Mouse (Mus musculus): Measurements from ENCODE around the gene Rassf7. TPM values are rescaled to one million over a fixed set of nuclear protein-coding genes. Genes with fewer than 3 reads are reported as not detected.

Rassf7 gene
- polyA plus RNA-seq, 1 experiment from 2014 or later, result 48.3 TPM

DNA sequence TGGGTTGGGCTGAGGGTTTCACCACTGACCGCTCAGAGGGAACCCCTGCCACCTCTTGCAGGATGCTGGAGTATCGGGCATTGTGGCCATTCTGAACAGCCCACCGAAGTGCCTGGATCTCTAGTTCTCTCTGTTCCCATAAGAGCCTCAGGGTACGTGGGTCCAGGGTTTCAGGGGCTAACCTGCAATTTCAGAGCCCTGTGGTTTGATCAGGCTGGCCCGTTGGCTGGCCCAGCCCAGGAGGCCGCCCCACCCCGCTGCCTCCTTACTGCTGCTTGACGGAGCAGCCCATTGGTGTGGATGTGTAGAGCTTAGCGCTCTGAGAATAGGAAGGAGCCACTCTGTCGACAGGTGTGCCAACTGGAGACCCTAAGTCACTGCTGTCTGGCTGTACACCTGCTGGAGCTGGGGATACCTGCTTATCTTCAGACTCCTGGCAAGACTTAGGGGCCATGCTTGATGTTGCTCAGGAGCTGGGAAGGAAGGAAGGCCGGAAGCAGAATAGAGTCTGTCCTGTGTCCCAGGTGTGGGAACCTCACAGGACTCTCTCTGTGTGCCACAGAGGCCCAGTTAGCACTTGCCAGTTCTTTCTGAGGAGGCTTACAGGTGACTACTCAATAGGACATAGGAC is 1.9 kb upstream of the Rassf7 start, which contains the start of gene Lmntd2:
TSS of gene Lmntd2 (minus strand) at position 476 of the 631 bp plus-strand sequence.
- in situ Hi-C loops (cut with MboI; ENCODE audit: low pct_unique_long_range_greater_than_20kb), result no loop called here
- POLR2A ChIA-PET, result no interaction called here
- CTCF ChIA-PET, result no interaction called here
- H3K27me3 ChIP-seq, result no peaks in the 10 kb centered on the region
- no peak for ATAC-seq
- no peak for DNase-seq (ENCODE audit: low read depth, low spot score)
- TF ChIP-seq CTCF (IDR thresholded peaks at IDR 0.05), result no peak

DNA sequence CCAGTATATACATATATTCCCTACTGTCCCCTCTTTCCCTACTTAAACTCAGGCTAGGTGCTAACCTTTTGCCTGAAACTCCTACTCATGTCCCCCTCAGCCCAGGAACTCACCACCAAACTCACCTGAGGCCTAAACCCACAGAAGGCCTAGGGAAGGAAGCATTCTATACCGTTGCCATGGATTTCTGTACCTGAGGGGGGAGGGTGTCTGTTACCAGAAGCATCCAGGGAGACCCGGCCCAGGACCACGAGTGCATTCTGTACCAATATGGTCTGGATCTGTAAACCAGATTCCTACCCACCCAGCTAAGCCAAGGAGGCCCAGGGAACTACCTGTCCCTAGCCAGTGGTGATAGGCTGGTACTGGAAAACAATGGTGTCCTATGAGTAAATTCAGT is 1.4 kb upstream of the Rassf7 start:
- in situ Hi-C loops (cut with MboI; ENCODE audit: low pct_unique_long_range_greater_than_20kb), result no loop called here
- no peak for TF ChIP-seq CTCF (IDR thresholded peaks at IDR 0.05)
- ChIA-PET CTCF (no interaction called here), POLR2A (no interaction called here)
- no peak for ATAC-seq
- no peaks in the 10 kb centered on the region for H3K27me3 ChIP-seq
- no peak for DNase-seq (ENCODE audit: low read depth, low spot score)

DNA sequence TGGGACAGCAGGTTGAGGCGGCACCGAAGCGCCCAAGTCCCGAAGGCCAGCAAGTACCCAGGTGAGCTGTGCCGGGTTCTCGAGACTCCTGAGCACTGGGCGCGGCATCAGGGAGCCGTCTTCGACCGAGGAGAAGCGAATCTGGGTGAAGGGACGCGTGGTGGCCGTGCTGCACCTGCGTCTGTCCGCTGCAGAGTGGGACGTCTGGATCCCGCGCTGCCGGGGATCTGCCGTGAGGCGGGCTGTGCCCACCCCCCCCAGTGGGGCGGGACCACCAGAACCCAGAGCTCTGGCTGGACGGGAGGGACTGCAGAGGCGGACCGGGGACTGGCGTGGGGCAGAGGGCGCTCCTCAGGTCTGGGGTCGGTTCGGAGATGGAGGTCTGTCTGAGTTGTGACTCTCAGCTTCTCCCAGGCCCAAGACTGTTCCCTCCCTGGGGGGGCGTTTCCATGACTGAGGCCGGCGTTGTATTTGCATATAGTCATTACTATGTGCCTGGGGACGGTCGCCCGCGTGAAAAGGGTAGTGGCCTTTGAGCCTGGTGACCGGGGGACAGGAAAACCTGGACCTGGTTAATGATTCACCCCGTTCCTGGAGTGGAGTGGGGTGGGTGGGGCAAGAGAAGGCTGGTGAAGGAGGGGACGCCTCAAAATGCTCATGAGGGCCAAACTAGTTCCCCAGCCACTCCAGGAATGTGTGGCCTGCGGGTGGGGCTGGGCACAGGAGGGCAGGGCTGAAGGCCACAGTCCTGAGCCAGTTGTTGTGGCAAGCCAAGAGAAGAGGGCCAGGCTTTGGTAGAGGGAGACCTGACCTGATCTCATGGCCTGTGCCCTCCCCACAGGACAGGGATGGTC is 447 bp downstream of the Rassf7 start:
- DNase-seq (ENCODE audit: low read depth, low spot score) (no peak), ATAC-seq (peak; percentile 71)
- TF ChIP-seq CTCF (IDR thresholded peaks at IDR 0.05), result no peak
- CTCF ChIA-PET, result interaction anchor here (2.4 kb wide), 1 partner anchor 16 kb away, joined by 8 read pairs; no protein-coding TSS in a partner anchor
- H3K27me3 ChIP-seq, result no peaks in the 10 kb centered on the region
- POLR2A ChIA-PET, result interaction anchor here (1.0 to 2.2 kb wide), 3 partner anchors 21 to 252 kb away, joined by 3 to 14 read pairs (median 3); partner anchors contain the start of genes Hras and Lrrc56
- in situ Hi-C loops (cut with MboI; ENCODE audit: low pct_unique_long_range_greater_than_20kb), result no loop called here

DNA sequence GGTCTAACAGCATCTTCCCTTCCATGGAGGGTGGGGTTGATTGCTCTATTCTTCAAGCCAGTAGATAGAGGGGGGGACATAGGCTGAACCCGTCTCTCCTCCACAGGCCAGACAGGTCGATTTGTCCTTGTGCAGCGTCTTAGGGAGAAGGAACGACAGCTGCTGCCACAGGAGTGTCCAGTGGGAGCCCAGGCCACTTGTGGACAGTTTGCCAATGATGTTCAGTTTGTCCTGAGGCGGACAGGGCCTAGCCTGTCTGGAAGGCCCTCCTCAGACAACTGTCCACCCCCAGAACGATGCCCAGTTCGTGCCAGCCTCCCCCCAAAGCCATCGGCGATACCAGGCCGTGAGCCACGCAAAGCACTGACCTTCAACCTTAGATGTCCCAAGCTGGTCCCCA is 1.2 kb downstream of the Rassf7 start:
- no peak for DNase-seq (ENCODE audit: low read depth, low spot score)
- ATAC-seq, result no peak
- CTCF ChIA-PET, result interaction anchor here (2.4 to 3.0 kb wide), 2 partner anchors 12 to 17 kb away, joined by 8 to 9 read pairs; partner anchors contain the start of gene Phrf1
- POLR2A ChIA-PET, result interaction anchor here (0.9 to 2.2 kb wide), 4 partner anchors 22 to 251 kb away, joined by 3 to 14 read pairs (median 4); partner anchors contain the start of genes Hras and Lrrc56
- no peak for TF ChIP-seq CTCF (IDR thresholded peaks at IDR 0.05)
- no peaks in the 10 kb centered on the region for H3K27me3 ChIP-seq
- in situ Hi-C loops (cut with MboI; ENCODE audit: low pct_unique_long_range_greater_than_20kb), result no loop called here

DNA sequence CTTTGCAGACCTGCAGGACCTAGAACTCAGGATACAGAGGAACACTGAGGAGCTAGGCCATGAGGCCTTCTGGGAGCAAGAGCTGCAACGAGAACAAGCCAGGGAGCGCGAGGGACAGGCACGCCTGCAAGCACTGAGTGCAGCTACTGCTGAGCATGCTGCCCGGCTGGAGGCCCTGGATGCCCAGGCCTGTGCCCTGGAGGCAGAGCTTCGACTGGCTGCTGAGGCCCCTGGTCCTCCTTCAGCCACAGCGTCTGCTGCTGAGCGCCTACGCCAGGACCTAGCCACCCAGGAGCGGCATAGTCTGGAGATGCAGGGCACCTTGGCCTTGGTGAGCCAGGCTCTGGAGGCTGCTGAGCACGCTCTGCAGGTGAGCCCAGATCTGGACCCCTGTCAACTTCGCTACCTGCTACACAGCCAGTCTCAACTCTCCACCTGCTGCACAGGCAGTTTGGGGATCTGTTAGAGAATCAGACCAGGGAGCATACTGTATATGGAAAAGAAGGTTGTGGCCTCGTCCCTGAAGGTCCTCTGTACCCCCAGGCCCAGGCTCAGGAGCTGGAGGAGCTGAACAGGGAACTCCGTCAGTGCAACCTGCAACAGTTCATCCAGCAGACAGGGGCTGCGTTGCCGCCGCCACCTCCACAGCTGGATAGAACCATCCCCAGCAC is 1.8 kb downstream of the Rassf7 start:
- in situ Hi-C loops (cut with MboI; ENCODE audit: low pct_unique_long_range_greater_than_20kb), result no loop called here
- no peak for TF ChIP-seq CTCF (IDR thresholded peaks at IDR 0.05)
- POLR2A ChIA-PET, result interaction anchor here (0.9 to 1.2 kb wide), 3 partner anchors 24 to 251 kb away, joined by 3 to 5 read pairs (median 3); partner anchors contain the start of genes Hras and Lrrc56
- DNase-seq (ENCODE audit: low read depth, low spot score) (no peak), ATAC-seq (no peak)
- no peaks in the 10 kb centered on the region for H3K27me3 ChIP-seq
- CTCF ChIA-PET, result interaction anchor here (2.4 to 3.0 kb wide), 2 partner anchors 11 to 18 kb away, joined by 8 to 9 read pairs; partner anchors contain the start of gene Phrf1

DNA sequence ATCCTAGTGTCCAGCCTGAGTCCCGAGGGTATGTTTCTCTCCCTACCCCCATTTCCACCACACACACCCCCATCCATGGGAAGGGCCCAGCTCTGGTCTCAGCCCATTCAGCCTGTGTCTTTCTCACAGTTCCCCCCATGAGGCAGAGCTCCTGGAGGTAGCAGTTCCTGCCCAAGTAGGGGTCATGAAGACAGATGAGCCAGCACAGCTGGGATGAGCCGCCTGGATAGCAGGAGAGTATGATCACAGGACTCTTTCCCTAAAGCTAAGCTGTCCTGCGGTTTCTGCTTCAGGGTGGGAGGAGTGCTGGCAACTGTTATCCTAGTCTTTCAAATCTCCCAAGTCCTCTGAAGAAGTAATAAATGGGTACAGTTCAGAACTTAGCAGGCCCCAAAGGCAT is 2.5 kb downstream of the Rassf7 start:
- no peak for DNase-seq (ENCODE audit: low read depth, low spot score)
- in situ Hi-C loops (cut with MboI; ENCODE audit: low pct_unique_long_range_greater_than_20kb), result no loop called here
- POLR2A ChIA-PET, result no interaction called here
- TF ChIP-seq CTCF (IDR thresholded peaks at IDR 0.05), result no peak
- H3K27me3 ChIP-seq, result no peaks in the 10 kb centered on the region
- no peak for ATAC-seq
- CTCF ChIA-PET, result interaction anchor here (3.0 kb wide), 1 partner anchor 11 kb away, joined by 9 read pairs; the partner anchor contains the start of gene Phrf1

DNA sequence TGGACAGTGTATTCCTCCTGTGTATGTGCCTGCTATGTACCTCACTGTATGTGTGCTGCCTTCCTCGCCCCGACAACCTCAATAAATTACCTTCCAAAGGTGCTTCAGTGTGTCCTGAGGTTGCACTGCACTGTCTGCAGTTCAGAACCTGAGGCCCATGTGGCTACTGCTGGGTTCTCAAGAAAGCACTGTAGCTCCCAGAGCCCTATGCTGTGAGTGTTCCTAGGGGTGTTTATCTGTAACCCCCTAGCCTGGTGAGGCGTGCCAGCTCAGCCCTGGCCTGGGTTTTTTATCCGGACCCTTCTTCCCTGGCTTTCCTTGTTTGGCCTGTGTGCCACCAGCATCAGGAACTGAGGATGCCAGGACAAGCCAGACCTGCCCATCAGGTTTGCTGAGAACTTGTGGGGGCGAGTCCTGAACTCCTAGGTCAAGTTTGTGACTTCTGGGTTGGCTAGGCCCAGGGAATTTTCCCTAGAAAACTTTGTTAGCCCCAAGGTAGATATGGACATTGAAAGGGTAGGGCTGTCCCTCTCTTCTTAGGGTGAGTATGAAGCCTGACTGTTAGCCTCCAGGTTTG is 3.0 kb downstream of the Rassf7 start:
- ATAC-seq (no peak), DNase-seq (ENCODE audit: low read depth, low spot score) (no peak)
- ChIA-PET CTCF (interaction anchor here (3.0 kb wide), 1 partner anchor 10 kb away, joined by 9 read pairs; the partner anchor contains the start of gene Phrf1), POLR2A (no interaction called here)
- H3K27me3 ChIP-seq, result no peaks in the 10 kb centered on the region
- in situ Hi-C loops (cut with MboI; ENCODE audit: low pct_unique_long_range_greater_than_20kb), result no loop called here
- no peak for TF ChIP-seq CTCF (IDR thresholded peaks at IDR 0.05)

DNA sequence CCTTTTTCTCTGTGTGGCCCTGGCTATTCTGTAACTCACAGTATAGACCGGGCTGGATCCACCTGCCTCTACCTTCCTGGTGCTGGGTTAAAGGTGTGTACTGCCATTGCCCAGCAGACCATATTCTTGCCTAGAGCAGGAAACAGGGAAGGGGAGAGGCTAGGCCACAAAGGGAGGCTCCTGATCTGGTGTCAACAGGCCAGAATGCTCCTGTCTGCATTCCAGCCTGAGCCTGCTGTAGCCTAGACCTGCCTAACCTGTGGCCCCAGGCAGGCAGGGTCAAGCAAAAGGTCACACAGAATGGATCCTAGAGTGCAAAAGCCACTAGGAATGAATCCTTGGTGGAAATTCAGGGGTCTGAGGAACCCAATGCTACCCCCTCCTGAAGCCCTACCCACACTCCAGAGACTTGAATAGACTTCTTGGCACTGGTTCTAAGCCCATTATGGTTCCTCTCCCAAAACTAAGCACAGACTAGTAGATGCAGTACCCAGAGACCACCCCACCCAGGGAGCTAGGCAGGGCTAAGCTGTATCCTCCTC is 4.0 kb downstream of the Rassf7 start:
- no peak for TF ChIP-seq CTCF (IDR thresholded peaks at IDR 0.05)
- ATAC-seq (no peak), DNase-seq (ENCODE audit: low read depth, low spot score) (no peak)
- in situ Hi-C loops (cut with MboI; ENCODE audit: low pct_unique_long_range_greater_than_20kb), result no loop called here
- no peaks in the 10 kb centered on the region for H3K27me3 ChIP-seq
- POLR2A ChIA-PET, result no interaction called here
- CTCF ChIA-PET, result interaction anchor here (1.0 to 3.0 kb wide), 2 partner anchors 9 to 14 kb away, joined by 4 to 9 read pairs; partner anchors contain the start of gene Phrf1

DNA sequence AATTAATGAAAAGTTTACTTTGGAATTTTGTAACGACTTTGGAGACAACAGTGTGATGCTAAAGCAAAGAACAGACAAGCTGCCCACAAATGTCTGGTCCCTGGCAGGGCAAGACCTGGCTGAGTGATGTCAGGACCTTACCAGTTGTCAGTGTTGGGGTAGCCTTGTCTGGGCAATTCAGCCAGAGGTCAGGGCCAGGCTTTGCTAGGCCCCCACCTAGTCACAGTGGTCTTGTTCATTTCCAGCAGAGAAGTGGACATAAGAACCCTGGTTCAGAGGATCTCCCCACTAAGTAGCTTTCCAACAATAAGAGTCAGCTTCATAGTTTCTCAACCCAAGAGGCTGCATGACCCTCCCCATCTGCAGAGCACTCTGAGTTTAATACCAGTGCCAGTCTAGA is 4.7 kb downstream of the Rassf7 start:
- no peaks in the 10 kb centered on the region for H3K27me3 ChIP-seq
- in situ Hi-C loops (cut with MboI; ENCODE audit: low pct_unique_long_range_greater_than_20kb), result no loop called here
- ChIA-PET POLR2A (interaction anchor here (1.0 kb wide), 1 partner anchor 11 kb away, joined by 3 read pairs; no protein-coding TSS in a partner anchor), CTCF (interaction anchor here (1.0 kb wide), 1 partner anchor 13 kb away, joined by 4 read pairs; no protein-coding TSS in a partner anchor)
- DNase-seq (ENCODE audit: low read depth, low spot score), result no peak
- TF ChIP-seq CTCF (IDR thresholded peaks at IDR 0.05), result no peak
- ATAC-seq, result no peak

All from Patski (cell line).